Mouse (Mus musculus): ENCODE results near the gene Rps5.

DNA sequence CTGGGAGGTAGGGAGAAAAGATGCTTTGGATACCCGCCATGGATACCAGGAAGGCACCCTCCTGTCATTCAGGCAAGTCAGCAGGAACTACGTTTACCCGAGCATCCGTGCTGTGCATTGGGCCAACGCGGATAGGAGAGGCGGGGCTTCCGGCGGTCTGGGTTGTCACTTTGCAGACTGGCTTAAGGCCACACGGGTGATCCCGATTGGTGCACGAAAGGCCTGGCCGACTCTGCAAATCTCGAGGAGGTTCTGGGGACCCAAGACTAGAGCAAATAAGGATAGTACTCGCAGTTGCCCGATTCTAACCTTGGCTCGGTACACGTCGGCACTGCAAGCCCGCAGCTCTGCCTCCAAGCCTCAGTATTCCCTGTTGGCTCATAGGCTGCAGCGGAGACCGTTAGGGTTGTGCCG is 43.6 kb downstream of the Rps5 start, which contains the start of gene Zfp324:
- TF ChIP-seq MAFK (IDR thresholded peaks at IDR 0.05; ENCODE audit: insufficient read depth, low read depth, low read length) (0 out of 2 replicates have a peak, but pooled peaks have one; percentile 15), HCFC1 (IDR thresholded peaks at IDR 0.05; ENCODE audit: borderline replicate concordance, insufficient read depth, low read length) (no peak), CHD2 (IDR thresholded peaks at IDR 0.05; ENCODE audit: low read depth, low read length) (no peak)

Data from ES-E14 (cell line).